Mouse (Mus musculus) CD4-positive, CD25-positive, alpha-beta regulatory T cell, adult 2 months (primary cell): ENCODE results near the gene Trpm4.
"Not testable (repeated sequence)": the region's sequence is repeated elsewhere in the genome, so short reads cannot be mapped to it uniquely, and the experiment has no call there.

Experiments used
- DNase-seq: peaks from one replicate; pipeline ENCODE4 v3.0.0-alpha.2; 2012; ENCODE audit warnings: low read depth, low spot score

Gene Trpm4

GRCm38 (mm10) chr7:45333431-45333982 lies at the start of gene Trpm4:
Trpm4 (minus strand) TSS chr7:45333780.
- DNase-seq: peak; percentile 91

DNA sequence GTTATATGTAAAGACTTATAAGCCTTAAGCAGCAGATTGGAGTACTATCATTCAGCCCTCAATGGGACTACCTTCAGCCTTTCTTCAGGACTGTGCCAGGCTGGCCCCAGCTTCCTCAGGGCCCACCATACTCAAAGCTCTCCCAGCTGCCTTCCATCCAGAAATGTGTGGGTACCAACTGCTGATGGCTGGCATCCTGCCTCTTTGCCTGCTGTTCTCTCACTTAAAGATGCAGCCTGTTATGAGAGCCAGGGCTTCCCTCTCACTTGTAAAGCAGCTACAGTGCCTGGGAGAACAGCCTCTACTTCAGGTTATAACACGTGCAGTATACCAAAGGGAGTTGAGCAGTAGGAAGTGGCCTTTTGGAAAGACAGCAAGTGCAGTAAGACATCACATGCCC lies 42.5 kb upstream of the Trpm4 start:
- no peak for DNase-seq

- DNase-seq: no peak
These were observed 41.0 kb upstream of the Trpm4 start for GRCm38 (mm10) chr7:45374620-45375019.

DNA sequence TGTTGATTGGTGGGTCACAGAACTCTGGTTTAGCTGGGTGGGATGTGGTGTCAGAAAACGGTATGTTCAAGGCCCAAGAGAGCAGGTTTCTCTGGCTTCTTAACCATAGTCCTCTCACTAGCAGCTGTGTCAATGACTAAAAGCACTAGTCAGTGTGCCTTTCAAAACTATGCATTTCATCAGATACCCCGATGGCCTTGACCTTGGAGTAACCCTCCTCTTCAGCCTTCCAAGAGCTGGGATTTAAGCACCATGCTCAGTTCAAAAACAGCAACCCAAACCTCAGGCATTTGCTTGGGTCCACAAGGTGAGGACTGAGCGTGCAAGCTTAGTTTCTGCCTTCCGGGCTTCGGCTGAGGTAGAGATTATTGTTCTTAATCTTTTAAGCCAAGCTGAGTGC lies 38.8 kb upstream of the Trpm4 start:
- DNase-seq: no peak

DNA sequence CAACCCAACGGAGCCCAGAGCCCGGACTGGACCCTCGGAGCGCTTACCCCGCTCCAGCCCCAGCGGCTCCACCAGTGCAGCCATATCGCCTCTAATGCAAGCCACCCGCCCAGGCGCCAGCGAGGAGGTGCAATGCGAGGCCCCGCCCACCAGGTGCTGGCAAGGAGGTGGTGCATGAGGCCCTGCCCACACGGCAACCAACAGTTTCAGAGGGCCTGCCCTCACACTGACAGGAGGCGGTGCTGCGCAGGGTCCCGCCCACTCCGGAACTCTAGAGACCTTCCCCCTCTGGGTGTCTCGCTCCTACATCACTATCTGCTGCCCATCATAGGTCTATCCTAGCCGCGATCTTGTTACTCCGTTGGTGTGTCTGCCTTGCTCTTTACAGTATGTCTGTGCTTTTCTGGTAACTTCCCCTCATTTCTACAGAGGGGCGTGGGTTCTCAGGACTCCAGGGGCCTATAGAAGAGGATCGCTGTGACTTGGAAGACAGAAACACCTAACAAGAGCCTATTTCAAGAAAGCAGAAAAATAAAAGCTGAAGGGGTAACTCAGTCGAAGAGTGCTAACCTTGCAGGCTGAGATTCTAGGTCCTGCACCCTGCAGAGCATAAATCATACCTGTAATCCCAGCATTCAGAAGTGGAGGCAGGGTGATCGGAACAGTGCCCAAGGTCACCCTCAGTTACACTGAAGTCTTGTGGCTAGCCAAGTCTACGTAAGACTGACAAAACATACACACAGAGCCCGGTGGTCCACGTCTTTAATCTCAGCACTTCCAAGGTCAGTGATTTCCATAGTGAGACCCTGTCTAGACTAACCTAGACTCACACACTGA lies 37.1 kb upstream of the Trpm4 start, which contains the start of gene Lin7b:
Lin7b (minus strand) TSS at position 109 of the 837 bp plus-strand sequence.
- DNase-seq: peak; percentile 94

DNA sequence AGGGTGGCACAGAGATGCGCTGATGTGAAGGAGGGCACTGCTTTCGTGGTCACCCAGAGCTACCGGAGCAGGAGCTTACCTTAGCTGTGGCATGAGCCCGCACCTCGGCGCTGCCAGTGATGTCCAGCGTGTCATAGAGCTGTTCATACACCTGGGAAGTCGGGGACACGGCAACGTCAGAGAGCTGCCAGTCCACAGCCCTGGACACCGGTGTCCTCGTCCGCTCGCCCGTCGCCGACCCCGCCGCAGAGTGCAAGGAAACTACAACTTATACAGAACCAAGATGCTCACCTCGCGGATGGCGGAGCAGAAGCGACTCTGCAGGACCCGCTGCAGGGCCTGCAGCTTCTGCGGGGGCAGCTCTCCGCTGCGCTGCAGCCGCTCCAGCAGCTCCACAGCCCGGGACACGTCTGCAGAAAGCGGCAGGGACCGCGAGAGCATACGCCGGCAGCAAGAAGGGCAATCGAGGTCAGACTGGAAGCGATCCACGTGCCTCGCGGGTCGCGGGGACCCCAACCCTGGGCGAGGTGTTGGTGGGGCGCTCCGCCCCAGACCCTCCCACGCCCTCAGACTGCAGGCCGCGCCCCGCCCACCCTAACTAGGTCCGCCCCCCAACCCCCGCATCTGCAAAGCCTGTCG lies 36.4 kb upstream of the Trpm4 start:
- DNase-seq: no peak

GRCm38 (mm10) chr7:45369022-45369745 lies 35.6 kb upstream of the Trpm4 start:
- no peak for DNase-seq

DNA sequence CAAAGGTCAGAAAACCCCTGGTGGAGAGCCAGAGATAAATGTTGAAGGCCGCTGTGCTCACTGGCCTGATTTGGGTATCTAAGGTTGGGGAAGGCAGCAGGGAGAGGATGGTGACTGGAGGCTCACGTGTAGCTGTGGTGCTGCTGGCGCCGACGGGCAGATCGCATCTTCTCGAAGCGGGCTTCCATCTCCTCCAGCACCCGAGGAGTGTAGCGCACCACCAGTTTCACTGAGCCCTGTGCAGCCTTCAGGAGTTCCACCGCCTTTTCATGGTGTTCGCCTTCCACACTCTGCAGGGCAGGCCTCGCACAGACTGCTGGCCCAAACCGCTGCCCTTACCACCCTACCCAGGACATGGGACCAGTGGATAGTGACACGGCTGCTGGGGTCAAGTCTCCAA lies 34.6 kb upstream of the Trpm4 start:
- DNase-seq: no peak

- peak; percentile 97 for DNase-seq
These were observed 33.7 kb upstream of the Trpm4 start for GRCm38 (mm10) chr7:45367020-45367880.

- DNase-seq: no peak
These were observed 33.1 kb upstream of the Trpm4 start, which contains the start of gene Ppfia3 for GRCm38 (mm10) chr7:45366652-45367019. Ppfia3 (minus strand) TSS chr7:45367019.

DNA sequence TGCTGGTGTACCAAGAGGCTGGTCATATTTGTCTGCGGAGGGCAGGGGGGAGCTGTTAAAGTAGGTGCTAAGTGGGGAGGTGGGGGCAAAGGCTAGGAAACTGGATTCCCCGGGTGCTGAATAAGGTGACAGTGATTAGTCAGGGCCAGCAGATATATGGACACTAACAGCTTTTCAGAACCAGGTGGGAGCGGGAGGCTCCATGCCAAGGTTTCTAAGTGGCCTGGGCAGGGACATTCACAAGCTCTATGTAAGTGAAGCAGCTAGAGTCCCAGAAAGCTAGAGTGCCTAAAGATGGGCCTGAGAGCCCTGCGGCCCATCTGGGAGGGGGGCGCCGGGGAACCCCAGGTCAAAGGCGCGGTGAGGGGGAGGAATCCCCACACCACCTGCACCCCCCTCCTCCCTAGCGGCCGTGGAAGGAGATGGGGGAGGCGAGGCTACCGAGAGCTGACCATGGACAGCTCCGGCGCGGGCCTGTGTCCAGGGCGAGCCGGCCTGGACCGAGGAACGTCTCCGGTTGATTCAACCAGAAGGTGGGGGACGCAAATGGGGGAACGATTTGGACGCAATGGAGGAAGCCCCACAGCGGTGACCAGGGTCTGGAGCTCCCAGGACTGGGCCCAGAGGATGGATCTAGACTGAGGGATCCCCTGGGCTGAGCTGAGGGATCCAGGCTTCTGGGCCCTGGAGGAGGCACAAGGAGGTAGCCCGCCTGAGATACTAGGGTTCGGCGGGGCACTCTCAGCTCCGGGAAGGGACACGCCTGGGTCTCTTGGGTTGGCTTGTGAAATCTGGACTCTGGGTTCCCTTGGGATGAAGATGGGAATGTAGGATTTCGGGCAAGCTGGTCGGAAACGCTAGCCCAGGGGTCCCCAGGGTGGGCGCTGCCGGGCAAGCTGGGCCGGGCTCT lies 32.4 kb upstream of the Trpm4 start:
- peak; percentile 30 for DNase-seq

- DNase-seq: no peak
These were observed 30.4 kb upstream of the Trpm4 start for GRCm38 (mm10) chr7:45363983-45364382.

GRCm38 (mm10) chr7:45362801-45363200 lies 29.2 kb upstream of the Trpm4 start:
- peak; percentile 81 for DNase-seq

GRCm38 (mm10) chr7:45361243-45361804 lies 27.7 kb upstream of the Trpm4 start:
- peak; percentile 91 for DNase-seq

DNA sequence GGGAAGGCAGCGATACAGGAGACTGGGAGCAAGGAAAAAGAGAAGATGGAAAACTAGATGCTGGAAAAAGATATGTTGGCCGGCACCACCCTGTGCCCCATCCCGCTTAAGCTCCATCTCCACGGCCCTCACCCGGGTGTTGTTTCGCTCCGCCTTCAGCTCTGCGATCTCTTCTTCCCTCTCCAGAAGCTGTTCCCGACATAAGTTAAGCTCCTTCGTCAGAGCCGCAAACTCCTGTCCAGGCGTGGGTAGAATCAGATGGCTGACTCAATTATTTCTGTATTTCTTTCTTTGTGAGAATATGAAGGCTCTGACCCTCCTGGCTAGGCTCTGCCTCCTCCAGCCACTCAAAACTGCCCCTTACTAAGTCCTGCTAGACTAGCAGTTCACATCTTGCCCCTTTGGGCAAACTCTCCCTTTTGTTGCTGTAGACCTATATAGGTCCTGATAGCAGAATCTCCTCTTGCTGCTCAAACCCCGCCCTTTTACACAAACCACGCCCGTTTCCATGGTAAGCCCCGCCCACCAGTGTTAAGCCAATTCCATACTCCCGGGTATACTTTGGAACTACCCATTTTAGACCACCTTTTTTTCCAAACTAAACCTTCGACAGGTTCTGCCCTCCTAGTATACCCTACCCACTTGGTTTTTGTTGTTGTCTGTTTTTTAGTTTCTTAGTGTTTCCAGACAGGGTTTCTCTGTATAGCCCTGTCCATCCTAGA lies 27.0 kb upstream of the Trpm4 start:
- peak; percentile 38 for DNase-seq

- DNase-seq: not testable (repeated sequence)
These were observed 25.5 kb upstream of the Trpm4 start for GRCm38 (mm10) chr7:45359081-45359480.

GRCm38 (mm10) chr7:45356087-45356486 lies 22.5 kb upstream of the Trpm4 start:
- no peak for DNase-seq

DNA sequence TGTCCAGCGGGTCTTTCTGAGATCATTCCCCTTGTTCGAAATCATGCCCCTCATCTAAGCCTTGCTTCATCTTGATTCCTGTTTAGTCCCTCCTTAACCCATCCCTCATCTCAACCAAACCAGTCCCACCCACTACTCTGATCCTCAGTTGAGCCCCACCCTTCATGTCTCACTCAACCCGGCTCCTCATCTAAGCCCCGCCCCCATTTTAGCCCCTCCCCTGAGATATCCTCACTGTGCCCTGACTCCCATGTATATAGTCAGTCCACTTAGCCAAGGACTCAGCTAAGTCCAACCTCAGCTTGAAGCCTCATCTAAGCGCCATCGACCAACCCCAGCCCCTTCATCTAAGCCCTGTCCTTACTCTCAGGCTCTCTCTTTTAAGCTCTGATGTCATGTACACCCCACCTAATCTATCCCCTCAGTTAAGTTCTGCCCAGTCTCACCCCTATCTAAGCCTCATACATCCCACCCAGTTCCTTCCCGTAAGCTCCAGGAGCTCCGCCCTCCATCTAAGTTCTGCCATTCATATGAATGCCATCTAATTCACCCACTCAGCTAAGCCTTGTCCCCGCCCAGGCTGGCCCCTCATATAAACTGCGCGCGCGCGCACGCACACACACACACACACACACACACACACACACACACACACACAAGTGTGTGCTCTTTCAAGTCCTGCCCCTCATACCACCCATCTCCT lies 21.9 kb upstream of the Trpm4 start:
- no peak for DNase-seq
